Mouse (Mus musculus) gastrocnemius, adult 2 months (tissue): Measurements from ENCODE around the gene Gpr137c. TPM values are rescaled to one million over a fixed set of nuclear protein-coding genes. Genes with fewer than 3 reads are reported as not detected.
A peak's percentile ranks its signal among the peaks of the same experiment; 100 is the strongest.

ENCODE experiments used
- DNase-seq: peaks from one replicate; pipeline ENCODE4 v3.0.0; 2022
- H3K27ac ChIP-seq: fragments of 200-600 bp; 2 replicates; pipeline ENCODE4 v1.8.1; 2022; ENCODE audit warnings: mild to moderate bottlenecking
- H3K4me3 ChIP-seq: fragments of 200-600 bp; 2 replicates; pipeline ENCODE4 v1.8.1; 2022; ENCODE audit warnings: mild to moderate bottlenecking, moderate library complexity
- CTCF ChIP-seq: fragments of 200-600 bp; IDR thresholded peaks from 2 replicates; pipeline ENCODE4 v1.8.1; 2022; ENCODE audit warnings: antibody characterized with exemption, mild to moderate bottlenecking, moderate library complexity
- intact Hi-C: fragments of 180-260 bp; cut with DNase I; formaldehyde crosslinking; loops from one replicate; pipeline ENCODE4 v1.15.1; 2025
- long read RNA-seq, 2 experiments: library from polyadenylated mRNA; stranded (forward); transcript quantifications; one replicate each; pipeline ENCODE4 v2.0.0; 2021
- total RNA-seq, 2 experiments: library from RNA; stranded (reverse); gene quantifications; 2 replicates each; pipeline ENCODE4 v1.2.3; 2021

Gene Gpr137c
- 1 to 10 TPM; 2.5 to 3.1 TPM for total RNA-seq
- long read RNA-seq, experiment 1, partial matches to known transcripts, result 0 of 1 reads
- long read RNA-seq, experiment 1, other reads (novel, unspliced or antisense), result 0 of 1 reads
- long read RNA-seq, experiment 2, partial matches to known transcripts, result 0 of 3 reads
- long read RNA-seq, experiment 2, other reads (novel, unspliced or antisense), result 0 of 3 reads

DNA sequence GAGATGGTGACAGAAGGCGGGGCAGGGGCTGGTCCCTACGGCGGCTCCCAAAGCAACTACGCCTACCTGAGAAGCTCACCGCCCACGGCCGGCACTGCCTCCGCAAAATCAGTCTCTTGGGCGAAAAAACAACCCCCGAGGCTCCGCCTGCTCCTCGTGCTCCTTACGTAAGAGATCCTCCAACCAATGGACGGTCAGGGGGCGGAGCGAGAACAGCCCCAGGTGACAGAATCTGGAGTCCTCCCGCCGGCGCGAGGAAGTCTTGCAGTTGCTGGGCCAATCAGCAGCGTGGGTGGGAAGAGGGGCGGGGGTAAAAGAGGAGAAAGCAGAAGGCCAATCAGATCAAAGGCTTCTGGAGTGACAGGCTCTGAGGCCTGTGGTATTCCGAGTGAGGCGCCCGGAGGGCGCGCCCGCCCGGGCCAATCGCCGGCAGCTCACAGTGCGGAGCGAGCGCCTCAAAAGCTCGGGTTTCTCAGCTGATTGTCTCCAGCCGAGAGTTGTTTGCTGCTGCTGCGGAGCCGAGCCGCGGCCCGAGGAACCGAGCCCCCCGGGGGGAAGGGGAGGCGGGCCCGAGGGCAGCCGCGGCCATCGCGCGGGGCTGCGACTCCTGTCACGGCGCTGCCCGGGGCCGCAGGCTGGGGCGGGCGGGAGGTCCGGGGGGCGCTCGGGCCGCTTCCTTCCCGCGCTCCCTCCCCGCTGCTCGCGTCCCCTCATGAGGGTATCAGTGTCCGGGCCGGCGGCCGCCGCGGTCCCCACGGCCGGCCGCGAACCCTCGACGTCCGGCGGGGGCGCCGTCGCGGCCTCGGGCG lies at the start of gene Gpr137c:
Gene Gpr137c (plus strand): TSS at position 437 of the 809 bp plus-strand sequence.
- intact Hi-C loops, result loop anchor here (2.0 to 10.0 kb wide), 2 partner anchors 95 to 109 kb away; partner anchors contain the start of genes Ero1l and Psmc6

DNA sequence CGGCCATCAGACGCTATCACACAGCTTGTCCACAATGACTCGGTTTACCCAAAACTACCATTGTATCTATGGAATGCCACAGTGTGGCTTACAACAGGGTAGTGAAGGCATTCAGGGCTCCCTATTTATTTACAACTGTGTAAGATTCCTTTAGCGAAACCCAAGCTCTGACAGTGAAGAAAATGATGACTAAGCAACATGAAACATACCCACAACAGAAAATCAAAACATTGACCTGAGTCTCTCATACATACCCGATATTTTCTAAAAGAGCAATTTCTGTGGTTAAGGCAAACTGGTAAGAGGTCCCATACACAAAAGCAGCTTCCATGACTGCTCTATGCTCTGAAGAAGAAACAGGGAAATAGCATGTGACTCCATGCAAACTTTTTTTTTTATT lies 47.3 kb upstream of the Gpr137c start:
- Histone ChIP-seq H3K27ac (no peak overlapping the region), H3K4me3 (no peak overlapping the region)
- intact Hi-C loops, result no loop called here
- DNase-seq, result no peak
- TF ChIP-seq CTCF, result no peak

More for the DNA sequence above, at the start of gene Gpr137c:
- TF ChIP-seq CTCF, result no peak; the same call in 1 of the 2 replicates
- peak; percentile 99 for DNase-seq
- H3K4me3 ChIP-seq, result peak within 1 kb of the TSS; percentile 88
- peak within 1 kb of the TSS; percentile 93 for H3K27ac ChIP-seq

DNA sequence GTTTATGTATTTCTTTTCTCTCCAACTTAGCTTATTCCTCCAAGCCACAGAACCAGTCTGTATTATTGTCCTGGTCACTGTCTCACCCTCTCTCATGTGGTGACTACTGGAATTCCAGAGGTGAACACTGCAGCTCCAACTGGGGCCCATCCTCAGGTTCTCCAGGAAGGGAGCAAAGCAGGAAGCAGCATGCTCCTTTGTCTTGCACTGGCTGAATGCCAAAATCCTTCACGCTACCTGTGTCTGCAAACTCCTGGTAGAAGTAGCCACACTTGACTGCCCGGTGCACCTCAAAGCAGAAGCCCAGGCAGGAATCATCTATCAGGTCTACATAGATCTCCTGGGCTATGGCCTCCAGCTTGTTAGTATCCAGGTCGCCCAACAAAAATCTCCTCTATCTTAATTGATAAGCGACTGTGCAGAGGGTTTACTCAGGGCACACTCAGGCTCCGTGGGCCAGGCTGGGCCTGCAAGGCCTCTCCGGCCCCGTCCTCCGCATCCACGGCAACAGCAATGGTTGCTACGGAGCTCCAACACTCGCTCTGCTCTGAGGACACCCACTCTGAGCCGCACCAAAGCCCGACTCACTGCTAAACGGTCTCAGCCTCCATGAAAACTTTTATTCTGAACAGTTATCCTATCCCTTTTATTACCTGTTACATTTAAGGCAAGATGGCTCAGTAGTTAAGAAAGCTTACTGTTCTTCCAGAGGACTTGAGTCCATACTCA lies 44.3 kb upstream of the Gpr137c start:
- Histone ChIP-seq H3K27ac (no peak overlapping the region), H3K4me3 (no peak overlapping the region)
- no peak for DNase-seq
- intact Hi-C loops, result no loop called here
- no peak for TF ChIP-seq CTCF

DNA sequence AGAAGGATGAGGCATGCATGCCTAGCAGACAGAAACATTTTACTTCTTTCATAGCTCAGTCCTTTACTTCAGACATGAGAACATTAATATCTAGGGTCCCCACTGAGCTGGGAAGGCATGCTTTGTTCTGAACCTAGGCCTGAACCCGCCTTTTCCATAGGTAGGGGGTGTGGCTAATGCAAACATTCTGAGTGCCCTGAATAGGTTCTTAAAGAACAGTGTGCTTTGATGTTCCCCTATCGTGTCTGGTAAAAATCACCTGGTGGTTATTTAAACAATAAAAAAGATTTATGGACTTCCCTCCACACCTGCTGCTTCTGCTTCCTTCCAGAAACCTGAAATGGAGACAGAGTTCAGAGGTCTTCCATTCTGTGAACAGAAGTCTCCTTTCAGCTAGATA lies 40.3 kb upstream of the Gpr137c start:
- Histone ChIP-seq H3K4me3 (no peak overlapping the region), H3K27ac (no peak overlapping the region)
- intact Hi-C loops, result no loop called here
- no peak for TF ChIP-seq CTCF
- DNase-seq, result no peak

DNA sequence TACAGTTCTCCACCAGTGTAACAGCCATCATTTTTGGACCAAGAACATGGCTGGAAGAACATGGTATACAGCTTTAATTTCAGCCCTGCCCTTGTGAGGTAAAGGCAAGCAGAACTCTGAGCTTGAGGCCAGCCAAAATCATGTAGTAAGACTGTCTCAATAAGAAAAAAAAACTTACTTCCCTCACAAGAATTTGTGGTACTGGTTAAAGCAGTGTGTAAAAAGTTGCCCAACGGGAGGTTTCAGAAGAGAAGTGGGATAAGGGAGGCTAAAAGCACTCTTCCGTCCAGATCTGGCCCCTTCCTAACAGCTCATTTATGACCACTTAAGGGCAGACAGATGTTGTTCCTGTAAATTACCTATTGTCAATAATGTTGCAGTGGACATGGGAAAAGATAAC lies 39.9 kb upstream of the Gpr137c start:
- no peak for DNase-seq
- intact Hi-C loops, result no loop called here
- TF ChIP-seq CTCF, result no peak
- Histone ChIP-seq H3K27ac (no peak overlapping the region), H3K4me3 (no peak overlapping the region)

DNA sequence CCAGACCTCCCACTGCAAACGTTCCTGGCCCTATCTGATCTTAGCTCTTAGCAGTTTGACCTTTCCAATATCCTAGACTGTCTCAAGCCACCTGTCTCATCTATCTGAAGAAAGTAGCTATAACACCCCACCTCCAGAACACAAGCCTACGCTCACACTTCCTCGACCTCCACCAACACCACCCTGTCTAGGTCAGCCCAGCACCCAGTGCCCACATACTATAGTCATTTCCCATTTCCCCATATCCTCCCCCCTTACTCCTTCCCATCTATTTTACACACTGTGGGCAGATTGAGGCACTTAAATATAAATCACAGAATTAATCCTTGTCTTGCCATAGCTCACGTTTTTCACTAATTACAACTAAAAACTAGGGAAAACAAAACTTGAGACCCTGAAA lies 37.9 kb upstream of the Gpr137c start:
- no peak for TF ChIP-seq CTCF
- Histone ChIP-seq H3K27ac (no peak overlapping the region), H3K4me3 (no peak overlapping the region)
- intact Hi-C loops, result no loop called here
- DNase-seq, result no peak

DNA sequence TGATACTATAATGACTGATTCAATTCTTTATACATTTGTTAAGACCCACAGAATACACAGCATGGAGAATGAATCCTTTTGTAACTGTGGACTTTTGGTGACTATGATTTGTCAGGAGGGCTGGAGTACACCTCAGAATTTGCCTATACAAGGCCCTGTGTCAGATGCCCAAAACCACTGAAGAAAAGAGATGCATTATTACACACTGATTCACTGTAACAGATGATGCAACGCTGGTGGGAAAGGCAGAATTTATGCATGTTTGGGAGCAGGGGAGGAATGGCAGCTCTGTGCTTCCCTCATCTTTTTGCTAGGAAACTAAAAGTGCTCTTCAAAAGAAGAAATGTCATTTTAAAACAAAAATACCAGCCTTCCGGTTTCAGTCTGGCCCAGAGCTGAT lies 28.5 kb upstream of the Gpr137c start:
- Histone ChIP-seq H3K27ac (no peak overlapping the region), H3K4me3 (no peak overlapping the region)
- intact Hi-C loops, result no loop called here
- DNase-seq, result no peak
- TF ChIP-seq CTCF, result no peak

DNA sequence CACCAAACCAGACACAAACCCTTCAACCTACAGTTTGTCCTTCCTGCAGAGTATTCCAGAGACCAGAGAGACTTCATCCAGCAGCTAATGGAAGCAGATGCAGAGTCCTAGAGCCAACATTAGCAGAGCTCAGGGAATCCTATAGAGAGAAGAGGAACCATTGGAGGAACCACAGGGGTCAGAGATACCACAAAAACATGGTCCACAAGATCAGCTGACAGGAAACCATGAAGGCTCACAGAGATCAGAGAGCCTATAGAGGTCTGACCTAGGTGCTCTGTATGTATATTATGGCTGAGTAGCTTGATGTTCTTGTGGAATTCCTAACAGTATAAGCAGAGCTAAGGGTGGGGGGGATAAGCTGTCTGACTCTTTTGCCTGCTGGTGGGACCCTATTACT lies 18.9 kb upstream of the Gpr137c start:
- no peak for TF ChIP-seq CTCF
- intact Hi-C loops, result no loop called here
- DNase-seq, result no peak
- H3K27ac ChIP-seq, result no peak overlapping the region
- no peak overlapping the region for H3K4me3 ChIP-seq

DNA sequence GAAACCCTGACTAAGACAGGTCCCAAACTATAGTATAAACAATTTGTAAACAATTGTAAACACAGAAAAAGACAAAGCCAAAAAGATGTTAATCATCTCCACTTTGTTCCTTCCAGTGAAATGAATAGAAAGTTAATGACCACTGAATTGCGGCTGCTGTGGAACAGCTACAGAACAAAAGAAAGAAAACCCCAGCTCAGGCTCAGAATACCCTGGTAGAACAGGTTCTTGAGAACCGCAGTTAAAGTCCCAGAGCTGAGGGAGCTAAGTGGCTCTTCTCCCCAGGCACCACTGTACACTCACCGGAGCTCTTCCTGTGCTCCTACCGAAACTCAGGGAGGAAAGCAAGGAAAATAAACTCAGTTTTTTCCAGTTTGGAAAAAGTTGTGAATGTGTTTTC lies 8.8 kb upstream of the Gpr137c start:
- DNase-seq, result no peak
- Histone ChIP-seq H3K4me3 (no peak overlapping the region), H3K27ac (no peak overlapping the region)
- TF ChIP-seq CTCF, result no peak
- intact Hi-C loops, result loop anchor here (10.0 kb wide), 1 partner anchor 104 kb away; the partner anchor contains the start of gene Ero1l

DNA sequence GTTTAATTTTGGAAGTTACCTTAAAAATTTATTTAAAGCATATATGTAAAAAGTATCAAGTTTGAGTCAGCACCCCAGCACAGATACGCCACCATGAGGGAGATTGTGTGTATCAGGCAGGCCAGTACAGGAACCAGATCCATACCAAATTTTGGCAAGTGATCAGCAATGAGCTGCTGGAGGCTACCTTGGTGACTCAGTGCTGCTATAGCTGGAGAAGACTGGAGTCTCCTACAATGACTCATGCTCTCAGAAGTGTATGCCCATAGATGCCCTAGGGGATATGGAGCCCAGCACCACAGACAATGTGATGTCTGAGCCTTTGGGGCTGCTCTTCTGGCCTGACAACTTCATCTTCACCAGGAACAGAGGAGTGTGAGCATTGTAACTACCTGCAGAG lies 8.1 kb upstream of the Gpr137c start:
- intact Hi-C loops, result loop anchor here (10.0 kb wide), 1 partner anchor 103 kb away; the partner anchor contains the start of gene Ero1l
- no peak for TF ChIP-seq CTCF
- no peak overlapping the region for H3K27ac ChIP-seq
- DNase-seq, result no peak
- no peak overlapping the region for H3K4me3 ChIP-seq

DNA sequence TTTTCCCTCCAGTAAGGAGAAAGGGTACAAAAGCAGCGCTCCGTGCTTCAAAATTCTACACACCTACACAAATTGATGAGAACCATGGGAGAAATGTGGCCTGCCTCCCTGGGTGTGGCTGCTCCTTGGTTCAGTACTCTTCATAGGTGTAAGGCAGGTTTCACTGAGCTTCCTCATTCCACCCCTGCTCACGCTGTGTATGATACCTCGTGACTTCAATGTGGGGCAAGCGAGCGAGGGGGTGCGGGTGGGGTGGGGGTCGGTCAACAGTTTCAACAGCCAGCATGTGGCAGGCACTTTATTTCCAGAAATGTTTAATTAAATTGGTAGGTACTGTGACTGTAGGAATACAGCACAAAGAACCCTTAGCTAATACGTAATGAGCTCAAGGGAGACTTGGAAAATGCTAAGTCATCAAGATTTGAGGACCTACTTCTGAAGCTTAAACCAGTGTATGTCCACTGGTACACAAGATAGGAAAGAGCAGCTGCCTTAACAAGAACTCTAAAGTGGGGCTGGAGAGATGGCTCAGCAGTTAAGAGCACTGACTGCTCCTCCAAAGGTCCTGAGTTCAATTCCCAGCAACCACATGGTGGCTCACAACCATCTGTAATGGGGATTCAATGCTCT lies 2.7 kb upstream of the Gpr137c start:
- intact Hi-C loops, result loop anchor here (10.0 kb wide), 1 partner anchor 98 kb away; the partner anchor contains the start of gene Ero1l
- no peak for DNase-seq
- H3K4me3 ChIP-seq, result no peak overlapping the region
- H3K27ac ChIP-seq, result no peak overlapping the region
- TF ChIP-seq CTCF, result no peak

DNA sequence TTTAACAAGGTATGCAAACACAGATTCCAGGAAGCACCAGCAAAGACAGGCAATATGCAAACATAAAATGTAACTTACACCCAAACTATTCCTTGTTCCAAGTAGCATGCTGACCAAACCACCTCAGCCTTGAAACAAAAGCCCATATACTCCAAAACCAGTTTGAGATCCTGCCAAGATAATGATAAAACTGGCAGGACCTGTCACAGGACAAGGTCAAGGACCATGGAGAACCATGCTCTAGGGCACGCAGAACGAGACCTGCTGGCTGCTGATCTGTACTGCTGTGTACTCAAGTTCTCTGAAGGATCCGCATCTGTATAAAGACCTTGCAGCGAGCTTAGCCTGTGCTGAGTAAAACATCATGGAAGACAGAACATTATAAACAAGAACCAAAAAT lies 1.8 kb upstream of the Gpr137c start:
- no peak for DNase-seq
- no peak overlapping the region for H3K27ac ChIP-seq
- intact Hi-C loops, result loop anchor here (10.0 kb wide), 1 partner anchor 97 kb away; the partner anchor contains the start of gene Ero1l
- TF ChIP-seq CTCF, result no peak
- no peak overlapping the region for H3K4me3 ChIP-seq
